Mouse (Mus musculus) testis, postnatal 10 days (tissue): ENCODE results near the gene Slc22a18.
"Not testable (repeated sequence)": the region's sequence is repeated elsewhere in the genome, so short reads cannot be mapped to it uniquely, and the experiment has no call there.

Source experiments
- DNase-seq: peaks from one replicate; pipeline ENCODE4 v3.0.0; 2021; ENCODE audit warnings: low spot score

The Slc22a18 gene

DNA sequence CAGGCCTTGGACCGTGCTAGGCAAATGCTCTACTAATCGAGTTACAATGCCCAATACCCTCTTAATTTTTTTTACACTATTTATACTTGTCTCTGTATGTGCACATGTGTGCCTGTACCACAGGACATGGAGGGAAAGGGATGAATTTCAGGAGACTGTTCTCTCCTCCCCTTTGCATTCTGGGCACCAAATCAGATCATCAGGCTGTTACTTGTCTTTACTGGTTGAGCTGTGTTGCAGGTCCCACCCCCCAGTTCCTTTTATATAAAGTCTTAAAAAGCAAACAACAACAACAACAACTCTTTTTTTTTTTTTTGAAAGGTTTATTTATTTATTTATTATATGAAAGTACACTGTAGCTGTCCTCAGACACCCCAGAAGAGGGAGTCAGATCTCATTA lies 31.9 kb downstream of the Slc22a18 start:
- DNase-seq: no peak

DNA sequence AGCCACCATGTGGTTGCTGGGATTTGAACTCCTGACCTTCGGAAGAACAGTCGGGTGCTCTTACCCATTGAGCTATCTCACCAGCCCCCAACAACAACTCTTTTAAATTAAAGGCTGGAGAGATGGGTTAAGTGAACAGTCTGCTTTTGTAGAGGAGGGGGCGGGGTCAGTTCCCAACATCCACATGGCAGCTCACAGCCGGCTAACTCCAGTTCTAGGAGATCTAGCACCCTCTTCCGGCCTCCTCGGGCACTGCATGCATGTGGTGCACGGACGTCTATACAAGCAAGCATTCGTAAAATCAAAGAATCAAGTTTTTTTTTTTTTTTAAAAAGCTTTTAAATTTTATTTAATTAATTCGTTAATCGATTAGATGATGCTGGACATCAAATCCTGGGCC lies 32.3 kb downstream of the Slc22a18 start:
- DNase-seq: peak; percentile 88

- DNase-seq: no peak
These were observed 32.7 kb downstream of the Slc22a18 start for GRCm38 (mm10) chr7:143506271-143506670.

DNA sequence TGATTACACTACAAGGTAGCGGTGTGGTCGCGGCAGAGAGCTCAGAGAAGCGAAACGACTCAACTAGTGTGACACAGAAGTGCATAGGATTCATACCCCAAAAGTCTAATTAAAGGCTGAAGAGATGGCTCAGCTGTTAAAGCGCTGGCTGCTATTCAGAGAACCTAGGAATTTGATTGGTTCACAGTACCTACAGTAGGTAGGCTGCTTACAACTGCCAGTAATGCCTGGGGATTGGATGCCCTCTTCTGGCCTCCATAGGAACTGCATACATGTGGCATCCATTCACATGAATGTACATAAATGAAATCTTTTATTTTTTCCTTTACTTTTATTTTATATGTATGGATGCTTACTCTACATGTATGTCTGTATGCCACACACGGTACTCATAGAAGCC lies 33.1 kb downstream of the Slc22a18 start:
- peak; percentile 70 for DNase-seq

DNA sequence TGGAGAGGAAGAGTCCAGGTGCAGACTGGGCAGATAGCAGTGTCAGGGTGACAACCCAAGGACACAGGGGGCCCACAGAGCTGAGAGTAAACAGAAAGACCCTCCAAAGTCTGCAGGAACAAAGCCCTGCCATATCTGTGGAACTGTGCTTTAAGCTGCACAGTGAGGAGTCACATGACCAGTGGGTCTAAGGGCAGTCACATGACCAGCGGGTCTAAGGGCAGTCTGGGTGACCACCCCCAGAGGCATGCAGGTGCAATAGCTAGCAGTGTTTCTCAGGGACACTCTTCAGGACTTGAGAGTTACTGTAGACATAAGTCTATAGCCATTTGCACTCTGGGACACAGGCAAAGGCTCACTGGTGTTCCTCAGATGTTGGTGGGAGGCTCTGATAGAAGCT lies 36.0 kb downstream of the Slc22a18 start:
- no peak for DNase-seq

GRCm38 (mm10) chr7:143510593-143511334 lies 37.2 kb downstream of the Slc22a18 start:
- no peak for DNase-seq

GRCm38 (mm10) chr7:143511335-143511712 lies 37.8 kb downstream of the Slc22a18 start:
- DNase-seq: no peak

- DNase-seq: no peak
These were observed 40.4 kb downstream of the Slc22a18 start for GRCm38 (mm10) chr7:143513763-143514415.

- DNase-seq: no peak
These were observed 40.9 kb downstream of the Slc22a18 start for GRCm38 (mm10) chr7:143514416-143514768.

GRCm38 (mm10) chr7:143519333-143519732 lies 45.8 kb downstream of the Slc22a18 start:
- DNase-seq: no peak

DNA sequence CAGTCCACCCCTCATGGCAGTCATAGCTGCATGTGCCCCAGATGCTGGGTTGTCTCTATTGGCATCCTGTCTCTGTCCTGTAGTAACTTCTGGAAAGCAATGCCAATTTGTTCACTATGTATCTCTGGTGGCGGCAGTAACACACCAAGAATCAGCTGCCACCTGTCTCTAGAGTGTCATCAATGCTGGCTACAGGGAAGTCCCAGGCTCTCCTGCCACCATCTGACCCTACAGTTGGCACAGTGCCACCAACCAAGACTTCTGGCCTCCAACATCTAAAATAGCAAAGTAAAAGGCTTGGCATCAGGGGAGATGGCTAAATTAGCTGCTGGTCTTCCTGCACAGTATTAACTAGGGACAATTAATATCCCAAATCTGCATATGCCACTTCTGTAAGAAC lies 58.9 kb downstream of the Slc22a18 start:
- no peak for DNase-seq

DNA sequence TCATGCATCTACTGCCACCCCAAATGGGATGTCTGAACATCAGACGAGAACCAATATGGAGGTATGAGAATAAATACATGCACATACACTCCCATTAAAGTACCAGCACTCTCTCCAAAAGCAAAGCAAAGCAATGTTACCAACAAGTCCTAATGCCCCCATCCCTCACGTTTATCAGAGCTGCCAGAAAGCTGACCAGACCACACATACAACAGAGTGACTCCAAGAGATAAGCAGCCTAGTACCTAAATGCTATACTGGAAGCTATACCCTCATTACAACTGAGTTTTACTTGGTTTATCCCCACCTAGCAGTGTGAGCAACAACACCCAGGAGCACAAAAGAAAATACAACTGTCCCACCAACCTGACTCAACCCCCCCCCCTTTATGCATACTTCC lies 59.7 kb downstream of the Slc22a18 start:
- no peak for DNase-seq

DNA sequence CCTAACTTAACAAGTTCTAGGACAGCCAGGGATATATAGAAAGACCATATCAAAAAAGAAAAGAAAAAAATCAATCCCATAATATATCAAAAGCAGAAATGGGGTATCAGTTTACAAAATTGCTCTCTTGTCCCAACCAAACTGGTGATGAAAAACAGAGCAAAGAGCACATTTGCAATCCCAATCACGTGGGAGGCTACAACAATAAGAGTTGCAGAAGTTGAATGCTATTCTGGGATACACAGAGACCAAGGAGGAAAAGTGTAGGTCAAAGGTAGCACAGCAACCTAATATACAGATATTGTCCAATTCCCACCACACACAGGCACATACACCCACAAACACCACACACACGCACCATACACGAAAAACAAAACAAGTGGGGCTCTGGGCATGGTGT lies 62.7 kb downstream of the Slc22a18 start:
- DNase-seq: no peak

GRCm38 (mm10) chr7:143538229-143538628 lies 64.7 kb downstream of the Slc22a18 start:
- DNase-seq: not testable (repeated sequence)

DNA sequence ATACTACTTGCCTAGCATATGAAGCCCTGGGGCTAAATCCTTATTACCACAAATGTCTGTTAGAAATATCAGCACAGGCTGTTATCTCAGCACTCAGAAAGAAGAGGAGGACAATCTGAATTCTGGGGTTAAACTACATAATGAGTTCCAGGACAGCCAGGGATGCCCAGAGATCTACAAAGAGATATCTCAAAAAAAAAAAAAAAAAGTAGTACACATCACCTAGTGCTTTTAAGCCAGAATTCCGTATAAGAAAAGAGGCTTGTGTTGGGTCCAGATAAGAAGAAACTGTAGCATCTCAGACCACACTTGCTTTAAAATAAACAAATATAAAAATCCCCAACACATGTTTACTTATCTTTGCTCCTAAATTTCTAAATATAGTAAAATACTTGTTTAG lies 65.1 kb downstream of the Slc22a18 start:
- no peak for DNase-seq

GRCm38 (mm10) chr7:143544368-143544767 lies 70.8 kb downstream of the Slc22a18 start:
- DNase-seq: peak; percentile 63

DNA sequence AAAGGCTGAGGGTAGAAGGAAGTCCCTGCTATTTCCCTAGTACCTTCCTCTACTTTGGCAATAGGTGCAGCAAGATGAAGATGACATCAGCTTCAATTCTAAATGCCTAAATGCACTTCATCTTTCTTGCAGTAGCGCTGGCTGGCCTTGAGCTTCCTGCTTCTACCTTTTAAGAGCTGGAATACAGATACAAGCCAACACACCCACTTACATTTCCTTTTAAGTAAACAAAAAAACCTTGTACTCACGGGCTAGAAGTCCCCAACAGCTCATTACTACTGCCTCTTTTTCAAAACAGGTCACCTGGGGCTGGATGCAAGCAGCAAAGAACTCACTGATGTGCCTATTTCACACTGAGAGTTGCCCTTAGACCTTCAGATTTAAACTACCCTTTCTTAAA lies 73.0 kb downstream of the Slc22a18 start:
- no peak for DNase-seq

DNA sequence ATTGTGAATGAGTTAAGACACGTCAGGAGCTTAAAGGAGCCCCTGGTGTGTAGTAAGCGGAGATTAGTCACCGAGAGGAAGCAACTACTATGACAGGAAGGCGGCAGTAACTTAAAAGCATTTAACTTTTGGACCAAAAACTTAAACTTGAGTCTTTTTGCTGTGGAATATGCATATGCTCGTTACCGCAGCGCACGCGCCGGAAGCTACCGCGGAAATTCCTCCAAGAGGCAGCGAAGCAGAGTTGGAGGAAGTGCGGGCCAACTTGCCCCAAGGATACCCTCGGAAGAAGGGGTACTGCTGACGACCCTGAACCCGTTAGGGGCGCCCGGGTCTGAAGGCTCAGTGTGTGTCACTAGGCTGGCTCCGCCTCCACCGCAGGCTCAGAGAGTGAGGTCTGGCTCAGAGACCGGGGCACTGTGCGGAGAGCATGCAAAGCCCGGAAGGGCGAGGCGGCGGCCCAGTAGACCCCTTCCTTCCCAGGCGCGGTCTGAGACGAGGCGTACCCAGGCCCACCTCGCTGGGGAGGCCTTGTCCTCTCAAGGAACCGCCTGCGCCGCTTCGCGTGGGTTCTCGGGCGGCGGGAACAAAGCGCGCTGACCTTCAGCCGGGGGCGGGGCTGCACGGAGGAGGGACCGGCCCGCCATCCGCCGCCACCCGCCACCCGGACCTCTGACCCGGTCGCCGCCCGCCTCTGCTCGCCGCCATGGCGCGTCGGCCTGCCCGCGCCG lies 74.9 kb downstream of the Slc22a18 start:
- DNase-seq: peak; percentile 89
